Mouse (Mus musculus) hindbrain, embryonic 15.5 days (tissue): ENCODE measurements around the gene Sash1. TPM values are rescaled to one million over a fixed set of nuclear protein-coding genes. Genes with fewer than 3 reads are reported as not detected.

Source experiments
- ATAC-seq: fragments of 200-750 bp; cut with Nextera tagmentation; 2 replicates; pipeline ENCODE4 v1.8.0; 2017; ENCODE audit warnings: low read depth, moderate number of reproducible peaks, moderate TSS enrichment; ENCODE audit not compliant: low FRiP score
- H3K27ac ChIP-seq: fragments of 300-500 bp; sonication (generic); replicated peaks from 2 replicates; pipeline ENCODE4 v1.5.1; 2015; ENCODE audit warnings: mild to moderate bottlenecking, inconsistent platforms
- H3K27me3 ChIP-seq: fragments of 300-500 bp; sonication (generic); 2 replicates; pipeline ENCODE4 v1.6.1; 2015; ENCODE audit warnings: control low read depth, inconsistent platforms
- H3K36me3 ChIP-seq: fragments of 300-500 bp; sonication (generic); 2 replicates; pipeline ENCODE4 v1.6.1; 2015; ENCODE audit warnings: control low read depth, inconsistent platforms
- H3K4me1 ChIP-seq: fragments of 300-500 bp; sonication (generic); replicated peaks from 2 replicates; pipeline ENCODE4 v1.6.1; 2015; ENCODE audit warnings: control low read depth, inconsistent platforms
- H3K4me2 ChIP-seq: fragments of 300-500 bp; sonication (generic); 2 replicates; pipeline ENCODE4 v1.6.1; 2015; ENCODE audit warnings: moderate library complexity, mild to moderate bottlenecking, inconsistent platforms
- H3K4me3 ChIP-seq: fragments of 300-500 bp; sonication (generic); 2 replicates; pipeline ENCODE4 v1.5.1; 2015; ENCODE audit warnings: mild to moderate bottlenecking, inconsistent platforms
- H3K9ac ChIP-seq: fragments of 300-500 bp; sonication (generic); 2 replicates; pipeline ENCODE4 v1.6.1; 2015; ENCODE audit warnings: inconsistent platforms
- H3K9me3 ChIP-seq: fragments of 300-500 bp; sonication (generic); 2 replicates; pipeline ENCODE4 v1.6.1; 2016; ENCODE audit warnings: control low read depth, inconsistent platforms
- WGBS: fragments of 180-500 bp; shearing (Covaris S2); methylation state at CpG from one replicate; pipeline ENCODE4 v1.1.7; 2015; 5-methylcytosine and 5-hydroxymethylcytosine counted together
- polyA plus RNA-seq: library from polyadenylated mRNA; unstranded; fragments of >200 nt; fragmentation: Nextera tagmentation; extraction: Ambion mirVana; gene quantifications from 2 replicates; pipeline ENCODE4 v1.2.1, GENCODE M21; 2015

Gene Sash1
- polyA plus RNA-seq, 1 experiment from 2014 or later = 3.1 TPM

DNA sequence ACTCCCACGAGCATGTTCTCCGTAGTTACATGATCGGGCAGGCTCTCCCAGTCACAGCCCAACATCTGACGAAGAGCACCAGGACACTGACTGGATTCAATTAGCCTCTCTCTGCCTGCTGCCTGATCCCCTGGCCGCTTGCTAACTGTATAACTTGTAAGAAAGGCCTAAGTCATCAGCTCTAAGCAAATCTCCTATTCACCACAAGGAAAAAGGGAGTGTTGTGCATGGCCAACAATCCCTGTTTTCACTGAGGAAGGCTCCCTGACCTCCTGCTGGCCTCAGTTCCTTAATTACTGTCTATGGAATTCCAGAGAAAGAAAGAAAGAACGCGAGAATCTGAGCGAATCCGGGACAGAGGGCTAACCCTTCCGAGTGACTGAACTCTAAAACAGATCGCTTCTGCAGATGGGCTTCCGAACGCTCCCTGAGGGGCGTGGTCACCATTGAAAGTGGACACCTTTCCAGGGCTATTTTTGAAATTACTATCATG, 123.6 kb downstream of the Sash1 start:
- Histone ChIP-seq H3K27me3 (no peaks in the 10 kb centered on the region), H3K9ac (peak overlapping the region; percentile 25; the same call in 1 of the 2 replicates), H3K36me3 (no peaks in the 10 kb centered on the region), H3K9me3 (no peaks in the 10 kb centered on the region), H3K27ac (peak overlapping the region; percentile 70), H3K4me1 (peaks cover 39% of the 10 kb centered on the region), H3K4me2 (peak overlapping the region; percentile 50), H3K4me3 (peak overlapping the region; percentile 27)
- WGBS = 4% methylated on average over 14 of the region's 14 CpGs
- peak; percentile 42; the same call in 1 of the 2 replicates for ATAC-seq

- H3K27ac ChIP-seq = peak overlapping the region; percentile 70
- peak overlapping the region; percentile 50 for H3K4me2 ChIP-seq
- peak overlapping the region; percentile 25 for H3K9ac ChIP-seq
- ATAC-seq = no peak
- no peaks in the 10 kb centered on the region for H3K27me3 ChIP-seq
- whole genome bisulfite sequencing = 33% methylated on average over 9 of the region's 9 CpGs
- peaks cover 44% of the 10 kb centered on the region for H3K4me1 ChIP-seq
- peak overlapping the region; percentile 27 for H3K4me3 ChIP-seq
- H3K9me3 ChIP-seq = no peaks in the 10 kb centered on the region
- H3K36me3 ChIP-seq = no peaks in the 10 kb centered on the region
These were observed 124.2 kb downstream of the Sash1 start for GRCm38 (mm10) chr10:8761656-8762055.

DNA sequence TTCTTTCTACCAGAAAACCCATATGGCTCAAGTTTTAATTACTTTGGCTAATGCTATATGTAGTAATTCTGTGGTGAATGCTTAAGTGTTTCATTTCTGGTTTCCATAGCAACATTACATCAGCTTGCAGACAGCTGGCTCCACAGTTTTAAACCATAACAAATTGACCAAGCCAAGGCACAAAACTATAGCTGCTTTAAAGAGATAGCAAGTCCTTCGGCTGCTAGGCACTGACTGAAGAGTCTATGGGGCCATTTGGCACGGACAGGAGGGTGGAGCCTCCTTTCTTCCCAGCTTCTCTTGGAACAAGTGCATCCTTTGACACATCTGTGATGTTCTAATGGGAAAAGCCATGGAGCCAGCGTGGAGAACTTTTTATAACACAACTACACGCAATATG, 125.3 kb downstream of the Sash1 start:
- no peaks in the 10 kb centered on the region for H3K36me3 ChIP-seq
- H3K4me2 ChIP-seq = peak overlapping the region; percentile 50
- peak; percentile 73 for ATAC-seq
- H3K27me3 ChIP-seq = no peaks in the 10 kb centered on the region
- peak overlapping the region; percentile 70 for H3K27ac ChIP-seq
- peak overlapping the region; percentile 27 for H3K4me3 ChIP-seq
- H3K9me3 ChIP-seq = no peaks in the 10 kb centered on the region
- peaks cover 50% of the 10 kb centered on the region for H3K4me1 ChIP-seq
- H3K9ac ChIP-seq = no peak overlapping the region
- WGBS = 10% methylated on average over 4 of the region's 4 CpGs

DNA sequence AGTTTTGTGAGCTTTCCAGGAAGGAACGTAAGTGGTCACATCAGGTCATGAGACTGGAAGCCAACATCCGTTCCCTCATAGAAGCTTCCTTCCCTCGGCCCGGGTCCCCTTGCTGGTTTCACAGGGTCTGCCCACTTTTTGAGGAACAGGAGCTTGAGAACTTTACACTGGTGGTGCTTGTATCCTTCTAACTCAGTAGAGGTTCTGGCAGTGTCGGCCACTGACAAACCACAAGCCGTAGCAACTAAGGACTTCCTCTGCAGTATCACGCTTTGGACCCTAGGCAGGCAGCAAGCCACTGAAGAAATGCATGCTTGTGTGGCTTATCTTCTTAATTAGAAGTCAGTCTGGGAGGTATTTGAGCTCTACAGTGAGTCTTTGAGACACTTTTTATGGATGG, 126.6 kb downstream of the Sash1 start:
- 84% methylated on average over 7 of the region's 7 CpGs for WGBS
- Histone ChIP-seq H3K4me3 (no peak overlapping the region), H3K27ac (0 out of 2 replicates have a peak overlapping the region, but pooled peaks have one; percentile 6), H3K9me3 (no peaks in the 10 kb centered on the region), H3K27me3 (no peaks in the 10 kb centered on the region), H3K36me3 (no peaks in the 10 kb centered on the region), H3K4me1 (peaks cover 50% of the 10 kb centered on the region), H3K4me2 (peak overlapping the region; percentile 15), H3K9ac (no peak overlapping the region)
- no peak for ATAC-seq

DNA sequence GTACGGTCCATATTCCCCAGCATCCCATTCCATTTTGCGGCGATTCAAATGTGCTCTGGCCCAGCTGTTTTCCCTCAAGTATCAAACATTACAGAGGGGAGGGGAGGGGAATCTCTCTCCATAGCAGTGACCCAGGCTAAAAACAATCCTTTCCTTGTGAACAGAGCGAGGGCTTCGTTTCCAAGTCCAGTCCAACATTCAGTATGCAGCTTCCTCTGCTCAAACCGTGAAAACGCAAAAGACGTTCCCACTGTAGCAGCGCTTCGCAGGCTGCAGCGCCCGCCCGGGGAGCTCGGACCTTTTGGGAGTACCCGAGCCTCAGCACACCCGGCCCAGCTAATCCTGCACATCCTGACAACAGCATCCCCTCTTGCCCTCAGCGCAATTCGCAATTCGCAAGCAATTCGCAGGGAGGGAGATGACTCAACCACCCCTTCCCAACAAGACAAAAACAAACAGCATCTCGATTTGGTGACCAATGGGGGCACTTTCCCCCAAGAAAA, 128.4 kb downstream of the Sash1 start:
- no peaks in the 10 kb centered on the region for H3K27me3 ChIP-seq
- peak overlapping the region; percentile 30 for H3K27ac ChIP-seq
- H3K36me3 ChIP-seq = no peaks in the 10 kb centered on the region
- peak overlapping the region; percentile 26 for H3K4me3 ChIP-seq
- peak overlapping the region; percentile 27 for H3K9ac ChIP-seq
- peaks cover 40% of the 10 kb centered on the region for H3K4me1 ChIP-seq
- peak; percentile 48; the same call in 1 of the 2 replicates for ATAC-seq
- H3K4me2 ChIP-seq = peak overlapping the region; percentile 54
- WGBS = 12% methylated on average over 21 of the region's 21 CpGs
- H3K9me3 ChIP-seq = no peaks in the 10 kb centered on the region

DNA sequence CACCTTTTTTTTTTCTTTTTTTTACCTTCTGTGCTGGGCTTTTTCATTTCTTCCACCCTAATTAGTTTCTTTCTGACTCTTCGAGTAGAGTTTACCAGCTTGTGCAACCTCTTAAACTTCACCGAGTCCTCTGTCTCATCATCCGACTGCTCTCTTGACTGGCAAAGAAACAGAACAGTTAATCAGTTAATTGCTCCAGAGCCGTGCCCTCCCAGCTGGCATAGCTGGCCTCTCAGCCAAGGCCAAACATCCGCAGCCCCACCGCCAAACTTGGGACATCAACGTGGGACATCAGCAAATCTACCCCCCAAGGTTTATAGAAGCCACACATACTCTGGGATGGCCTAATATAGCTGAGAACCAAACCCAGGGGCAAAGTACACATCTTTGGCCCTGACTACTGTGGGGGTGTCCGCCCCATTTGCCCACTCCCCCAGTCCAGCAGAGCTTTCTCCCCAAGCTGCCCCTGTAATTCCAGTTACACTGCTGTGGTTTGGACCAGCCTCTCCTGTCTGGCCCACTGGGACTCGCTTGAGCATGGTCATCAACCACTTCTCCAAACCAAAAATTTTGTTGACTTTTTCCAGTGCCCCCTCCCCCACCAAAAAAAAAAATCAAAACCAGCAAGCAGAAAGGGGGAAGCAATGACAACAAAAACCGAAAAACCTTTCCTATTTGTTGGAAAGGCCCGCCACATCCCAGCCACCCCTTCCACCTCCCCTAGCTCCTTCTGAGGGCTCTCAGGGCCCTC, 129.1 kb downstream of the Sash1 start:
- H3K4me3 ChIP-seq = peak overlapping the region; percentile 26; the same call in 1 of the 2 replicates
- ATAC-seq = no peak
- H3K4me2 ChIP-seq = peak overlapping the region; percentile 54
- peaks cover 33% of the 10 kb centered on the region for H3K4me1 ChIP-seq
- 63% methylated on average over 11 of the region's 11 CpGs for WGBS
- H3K9ac ChIP-seq = no peak overlapping the region
- no peaks in the 10 kb centered on the region for H3K9me3 ChIP-seq
- peak overlapping the region; percentile 30 for H3K27ac ChIP-seq
- no peaks in the 10 kb centered on the region for H3K27me3 ChIP-seq
- no peaks in the 10 kb centered on the region for H3K36me3 ChIP-seq

DNA sequence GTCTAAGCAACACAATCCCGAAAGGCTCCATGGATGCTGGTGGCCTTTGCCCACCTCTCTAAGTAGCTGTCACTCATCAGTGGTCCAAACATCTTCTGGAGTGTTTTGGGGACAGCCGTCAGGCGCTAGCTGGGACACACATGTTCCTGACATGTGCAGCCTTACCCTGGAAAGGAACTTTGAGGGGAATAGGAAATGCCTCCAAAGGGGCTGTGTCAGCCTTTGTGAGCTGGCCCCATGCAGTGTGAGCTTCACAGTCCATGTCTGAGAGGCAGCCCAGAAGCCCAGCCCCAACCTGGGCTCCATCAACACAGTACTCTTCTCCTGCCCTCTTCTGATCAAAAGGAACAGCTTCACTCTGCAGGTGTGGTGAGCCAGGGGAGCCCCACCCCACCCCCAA, 132.5 kb downstream of the Sash1 start:
- no peak for ATAC-seq
- Histone ChIP-seq H3K36me3 (0 out of 2 replicates have a peak, but pooled peaks cover 5% of the 10 kb centered on the region), H3K27ac (no peak overlapping the region), H3K27me3 (no peaks in the 10 kb centered on the region), H3K9me3 (no peaks in the 10 kb centered on the region), H3K9ac (no peak overlapping the region), H3K4me2 (no peak overlapping the region), H3K4me3 (no peak overlapping the region), H3K4me1 (peaks cover 22% of the 10 kb centered on the region)
- WGBS = 84% methylated on average over 3 of the region's 3 CpGs

DNA sequence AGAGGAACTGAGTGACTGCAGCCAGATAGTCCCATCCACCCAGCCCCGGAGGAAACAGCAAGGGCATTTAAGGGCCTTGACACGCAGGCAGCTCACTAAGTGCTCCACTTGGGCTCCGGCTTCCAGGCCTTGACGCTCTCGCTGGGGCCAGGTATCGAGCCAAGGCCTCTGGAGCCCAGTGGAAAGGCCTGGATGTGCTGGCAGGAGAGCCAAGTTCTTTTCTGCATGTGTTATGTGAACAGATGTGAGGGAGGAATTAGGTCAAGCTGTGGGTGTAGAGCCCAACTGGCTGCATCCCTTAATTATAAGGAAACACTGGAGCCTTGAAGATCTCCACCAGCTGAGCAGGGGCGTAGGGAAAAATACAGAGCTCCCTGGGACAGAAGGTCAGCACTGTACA, 133.4 kb downstream of the Sash1 start:
- Histone ChIP-seq H3K27ac (no peak overlapping the region), H3K9me3 (no peaks in the 10 kb centered on the region), H3K36me3 (0 out of 2 replicates have a peak, but pooled peaks cover 5% of the 10 kb centered on the region), H3K27me3 (no peaks in the 10 kb centered on the region), H3K4me2 (no peak overlapping the region), H3K4me3 (no peak overlapping the region), H3K9ac (no peak overlapping the region), H3K4me1 (peaks cover 19% of the 10 kb centered on the region)
- ATAC-seq = no peak
- 58% methylated on average over 7 of the region's 7 CpGs for WGBS

GRCm38 (mm10) chr10:8749537-8749936, 136.3 kb downstream of the Sash1 start:
- H3K27me3 ChIP-seq = no peaks in the 10 kb centered on the region
- H3K4me3 ChIP-seq = no peak overlapping the region
- H3K27ac ChIP-seq = 0 out of 2 replicates have a peak overlapping the region, but pooled peaks have one; percentile 51
- no peak overlapping the region for H3K9ac ChIP-seq
- H3K9me3 ChIP-seq = no peaks in the 10 kb centered on the region
- H3K4me2 ChIP-seq = no peak overlapping the region
- peaks cover 7% of the 10 kb centered on the region; the same call in 1 of the 2 replicates for H3K4me1 ChIP-seq
- peak; percentile 61; the same call in 1 of the 2 replicates for ATAC-seq
- H3K36me3 ChIP-seq = 0 out of 2 replicates have a peak, but pooled peaks cover 5% of the 10 kb centered on the region
- WGBS = 41% methylated on average over 11 of the region's 11 CpGs

DNA sequence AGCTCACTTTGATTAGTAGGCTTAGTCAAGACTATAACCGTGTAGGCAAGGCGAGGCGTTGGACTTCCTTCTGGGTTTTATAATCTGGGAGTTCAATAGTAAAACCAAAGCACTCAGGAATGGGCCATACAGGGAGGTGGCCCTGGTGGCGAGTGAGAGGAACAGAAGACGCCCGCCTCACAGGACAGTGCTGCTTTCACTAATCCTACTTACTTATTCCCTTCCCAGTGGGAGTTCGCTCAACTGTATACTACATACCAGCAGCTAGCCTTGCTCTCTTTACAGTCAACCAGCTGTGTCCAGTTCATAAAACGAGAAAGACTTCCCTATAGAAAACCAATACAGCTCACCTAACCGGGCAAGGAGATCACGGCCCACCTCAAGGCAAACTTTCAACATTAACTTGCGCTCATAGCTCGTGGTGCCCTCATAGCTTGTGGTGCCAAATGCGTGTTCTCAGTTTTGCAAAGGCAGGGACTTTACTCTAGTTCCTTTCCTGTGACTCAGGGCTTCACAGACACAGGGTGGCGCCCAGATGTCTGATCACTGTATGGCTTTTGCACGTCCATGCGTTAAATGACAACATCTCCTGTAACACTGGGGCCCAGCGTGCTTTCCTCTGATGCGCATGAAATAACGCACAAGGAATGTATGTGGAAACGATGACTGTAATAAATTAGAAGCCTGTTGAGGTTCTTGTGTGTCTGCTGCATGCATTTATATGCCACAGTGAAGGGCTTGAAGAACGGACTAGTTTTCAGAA, 138.2 kb downstream of the Sash1 start:
- Histone ChIP-seq H3K4me3 (no peak overlapping the region), H3K4me1 (peaks cover 7% of the 10 kb centered on the region; the same call in 1 of the 2 replicates), H3K9ac (no peak overlapping the region), H3K36me3 (0 out of 2 replicates have a peak, but pooled peaks cover 5% of the 10 kb centered on the region), H3K9me3 (no peaks in the 10 kb centered on the region), H3K27me3 (no peaks in the 10 kb centered on the region), H3K27ac (no peak overlapping the region), H3K4me2 (no peak overlapping the region)
- ATAC-seq = no peak
- 73% methylated on average over 21 of the region's 21 CpGs for WGBS

DNA sequence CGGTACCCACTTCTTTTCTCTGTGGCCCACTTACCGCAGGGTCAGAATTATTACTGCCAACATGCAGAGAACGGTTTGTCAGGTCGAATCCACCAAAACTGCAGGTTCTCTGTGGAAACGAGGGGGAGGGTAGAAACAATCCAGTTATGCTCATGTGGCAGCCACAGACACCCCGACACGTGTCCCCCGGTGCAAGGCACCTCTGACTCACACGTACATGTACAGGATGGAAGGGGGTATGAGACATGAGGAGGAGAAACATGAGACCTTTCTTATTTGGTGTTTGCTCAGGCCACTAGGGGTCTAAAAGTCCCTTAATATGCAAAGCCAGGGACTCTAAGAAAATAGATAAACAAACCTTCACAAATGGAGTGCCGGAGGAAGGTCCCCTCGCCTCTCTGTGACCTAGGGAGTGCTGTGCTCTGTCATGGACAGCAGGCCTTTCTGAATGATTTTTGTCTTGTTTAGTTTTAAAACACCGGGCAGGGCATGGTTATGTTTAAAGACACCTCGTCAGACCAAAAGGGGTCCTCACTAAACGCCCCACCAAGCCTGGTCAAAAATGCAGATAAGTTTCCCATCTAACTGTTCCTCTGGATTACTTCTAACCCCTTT, 139.7 kb downstream of the Sash1 start:
- Histone ChIP-seq H3K9ac (no peak overlapping the region), H3K4me3 (no peak overlapping the region), H3K4me2 (no peak overlapping the region), H3K4me1 (peaks cover 7% of the 10 kb centered on the region; the same call in 1 of the 2 replicates), H3K36me3 (0 out of 2 replicates have a peak, but pooled peaks cover 5% of the 10 kb centered on the region), H3K27ac (no peak overlapping the region), H3K9me3 (no peaks in the 10 kb centered on the region), H3K27me3 (no peaks in the 10 kb centered on the region)
- WGBS = 82% methylated on average over 14 of the region's 14 CpGs
- ATAC-seq = no peak
